Mouse (Mus musculus): ENCODE data around the gene Prpf18.

DNA sequence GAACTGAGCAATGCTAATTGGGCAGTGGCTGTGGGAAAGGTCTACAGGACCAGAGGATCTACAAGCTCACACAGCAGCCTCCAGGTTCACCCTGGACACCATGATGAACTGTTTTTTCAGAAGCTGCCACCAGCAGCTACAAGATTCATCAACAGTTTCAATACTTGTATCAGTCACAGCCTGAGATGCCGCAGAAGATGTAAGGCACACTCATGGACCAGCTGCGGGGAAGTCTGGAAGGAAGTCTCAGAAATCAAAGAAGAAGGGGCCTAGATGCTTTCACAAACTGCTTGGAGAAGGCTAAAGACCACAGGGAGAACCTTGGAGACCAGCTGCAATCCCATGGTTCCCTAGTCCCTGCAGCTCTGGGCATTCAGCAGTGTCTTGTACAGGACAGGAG is 2.3 kb downstream of the Prpf18 start:
- TF ChIP-seq CTCF (IDR thresholded peaks at IDR 0.05; ENCODE audit: borderline replicate concordance, insufficient read depth, low read depth, low read length), result no peak
- TF ChIP-seq POLR2A (IDR thresholded peaks at IDR 0.05; ENCODE audit: borderline replicate concordance, insufficient read depth, low read length), result no peak
